Mouse (Mus musculus) gastrocnemius, postnatal 25 days (tissue): Measurements from ENCODE around the gene Drc1. TPM values are rescaled to one million over a fixed set of nuclear protein-coding genes. Genes with fewer than 3 reads are reported as not detected.

ENCODE experiments used
- total RNA-seq, 2 experiments: library from RNA; stranded (reverse); gene quantifications; 1 replicate in 1 of 2; 2 replicates in 1 of 2; pipeline ENCODE4 v1.2.3; 2021

Gene Drc1
- total RNA-seq, 2 experiments from 2014 or later: not detected

Other genes starting within 250 kb of the Drc1 start
- 1 to 10 TPM; 1.8 to 5.1 TPM for gene Tyms, start 207.8 kb upstream of the Drc1 start, total RNA-seq
- not detected for gene Garem2, start 176.2 kb upstream of the Drc1 start, total RNA-seq
- not detected for gene 3110082J24Rik, start 175.3 kb upstream of the Drc1 start, total RNA-seq
- 100 to 1,000 TPM; 270 to 342 TPM for gene Hadha, start 126.2 kb upstream of the Drc1 start, total RNA-seq
- gene Hadhb, start 126.1 kb upstream of the Drc1 start, total RNA-seq: 100 to 1,000 TPM; 301 to 366 TPM
- not detected for gene Adgrf3, start 75.7 kb upstream of the Drc1 start, total RNA-seq
- gene Selenoi, start 48.8 kb upstream of the Drc1 start, total RNA-seq: 10 to 100 TPM; 10.3 to 13.0 TPM
- gene Otof, start 180.5 kb downstream of the Drc1 start, total RNA-seq: under 1 TPM; 0.08 to 0.18 TPM
- gene 1700001C02Rik, start 184.7 kb downstream of the Drc1 start, total RNA-seq: not detected